Mouse (Mus musculus) left cerebral cortex, adult 11 months (tissue): ENCODE results near the gene Mymx.
A peak's percentile ranks its signal among the peaks of the same experiment; 100 is the strongest.

ENCODE experiments used
- DNase-seq: peaks from one replicate; pipeline ENCODE4 v3.0.0; 2022; ENCODE audit warnings: low spot score

Mymx gene

DNA sequence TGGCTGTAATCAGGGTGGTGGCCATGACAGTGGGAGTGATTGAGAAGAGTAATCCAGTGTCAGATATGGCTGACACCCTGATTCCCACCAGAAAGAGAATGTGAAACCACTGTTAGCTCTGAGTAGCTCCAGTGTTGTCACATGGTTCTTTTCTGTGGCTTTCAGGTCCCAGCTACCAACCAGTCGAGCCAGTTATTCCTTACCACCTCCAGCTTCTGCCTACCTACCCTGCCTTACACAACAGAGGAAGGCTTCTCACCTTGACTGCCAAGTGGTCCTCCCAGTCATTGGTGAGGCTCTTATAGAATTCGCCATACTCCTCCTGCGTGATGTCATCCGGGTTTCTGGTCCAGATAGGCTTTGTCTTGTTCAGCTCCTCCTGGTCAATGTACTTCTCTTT lies 31.9 kb downstream of the Mymx start:
- DNase-seq = no peak

DNA sequence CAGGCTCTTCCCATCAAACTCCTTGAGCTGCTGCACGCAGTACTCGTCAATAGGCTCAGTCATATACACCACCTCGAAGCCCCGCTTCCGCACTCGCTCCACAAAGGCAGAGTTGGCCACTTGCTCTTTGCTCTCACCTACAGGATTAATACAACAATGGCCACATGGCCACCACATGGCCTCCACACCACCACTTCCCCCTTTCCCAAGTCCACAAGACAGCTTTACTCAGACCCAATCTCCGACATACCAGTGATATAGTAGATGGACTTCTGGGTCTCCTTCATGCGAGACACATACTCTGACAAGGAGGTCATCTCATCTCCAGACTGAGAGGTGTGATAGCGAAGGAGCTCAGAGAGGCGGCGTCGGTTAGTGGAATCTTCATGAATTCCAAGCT lies 32.9 kb downstream of the Mymx start:
- DNase-seq = no peak

DNA sequence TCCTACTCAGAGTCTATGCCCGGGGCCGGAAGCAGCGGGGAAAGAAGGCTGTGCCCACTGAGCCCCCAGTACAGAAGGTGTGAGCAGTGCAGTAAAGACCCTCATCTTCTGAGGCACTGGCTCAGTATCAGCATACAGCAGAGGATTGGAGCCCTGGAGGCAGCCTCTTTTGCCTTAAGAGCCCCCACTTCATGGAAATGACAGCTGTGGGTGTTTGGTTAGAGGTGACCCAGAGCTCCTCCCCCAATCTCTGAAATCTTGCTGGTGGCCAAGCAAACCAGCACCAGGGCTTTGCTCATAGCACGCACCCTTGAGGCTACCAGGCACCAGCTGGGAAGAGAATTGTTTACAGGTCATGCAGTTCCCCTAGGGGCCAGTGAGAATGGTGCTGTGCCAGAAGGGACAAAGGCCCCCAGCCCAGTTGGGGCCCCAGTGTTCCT lies 34.7 kb downstream of the Mymx start:
- no peak for DNase-seq

DNA sequence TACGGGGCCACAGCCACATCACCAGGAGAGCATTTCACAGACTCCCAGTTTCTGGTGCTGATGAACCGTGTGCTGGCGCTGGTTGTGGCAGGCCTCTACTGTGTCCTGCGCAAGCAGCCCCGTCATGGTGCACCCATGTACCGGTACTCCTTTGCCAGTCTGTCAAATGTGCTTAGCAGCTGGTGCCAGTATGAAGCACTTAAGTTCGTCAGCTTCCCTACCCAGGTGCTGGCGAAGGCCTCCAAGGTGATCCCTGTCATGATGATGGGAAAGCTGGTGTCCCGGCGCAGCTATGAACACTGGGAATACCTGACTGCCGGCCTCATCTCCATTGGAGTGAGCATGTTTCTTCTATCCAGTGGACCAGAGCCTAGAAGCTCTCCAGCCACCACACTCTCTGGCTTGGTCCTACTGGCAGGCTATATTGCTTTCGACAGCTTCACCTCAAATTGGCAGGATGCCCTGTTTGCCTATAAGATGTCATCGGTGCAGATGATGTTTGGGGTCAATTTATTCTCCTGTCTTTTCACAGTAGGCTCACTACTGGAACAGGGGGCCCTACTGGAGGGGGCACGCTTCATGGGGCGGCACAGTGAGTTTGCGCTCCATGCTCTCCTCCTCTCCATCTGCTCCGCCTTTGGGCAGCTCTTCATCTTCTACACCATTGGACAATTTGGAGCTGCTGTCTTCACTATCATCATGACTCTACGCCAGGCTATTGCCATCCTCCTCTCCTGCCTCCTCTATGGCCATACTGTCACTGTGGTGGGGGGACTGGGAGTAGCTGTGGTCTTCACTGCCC lies 35.3 kb downstream of the Mymx start:
- no peak for DNase-seq

DNA sequence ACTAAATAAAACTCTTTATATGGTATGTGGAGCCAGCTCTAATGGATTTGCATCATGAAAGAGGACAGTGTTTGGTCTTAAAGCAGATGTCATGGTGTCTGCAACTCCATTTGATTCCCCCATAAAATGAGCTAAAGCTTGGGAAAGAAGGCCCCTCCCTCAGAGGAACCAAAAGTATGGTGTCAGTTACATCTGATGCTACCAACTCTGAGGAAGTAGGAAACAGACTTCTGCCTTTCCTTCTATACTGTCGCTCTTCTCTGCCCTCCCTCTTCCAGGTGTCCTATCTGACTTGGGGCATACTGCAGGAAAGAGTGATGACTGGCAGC lies 35.9 kb downstream of the Mymx start:
- no peak for DNase-seq

DNA sequence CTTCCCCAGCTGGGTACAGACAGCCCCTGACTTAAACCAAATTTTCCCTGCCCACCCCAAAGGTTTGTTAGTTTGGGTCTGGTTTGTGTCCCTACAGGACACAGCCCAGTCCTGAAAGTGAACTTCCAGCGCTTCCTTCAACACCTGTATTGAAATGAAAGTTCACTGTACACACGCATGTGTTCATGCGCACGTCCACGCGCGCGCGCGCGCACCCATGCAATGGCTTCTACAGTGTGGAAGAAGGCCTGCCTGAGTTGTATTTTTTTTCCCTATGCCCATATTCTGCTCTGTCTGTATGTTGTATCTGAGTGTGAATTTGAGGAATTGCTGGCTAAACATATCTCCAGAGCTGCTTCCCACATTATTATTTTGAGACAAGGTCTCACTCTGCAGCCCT lies 36.8 kb downstream of the Mymx start:
- DNase-seq = no peak

DNA sequence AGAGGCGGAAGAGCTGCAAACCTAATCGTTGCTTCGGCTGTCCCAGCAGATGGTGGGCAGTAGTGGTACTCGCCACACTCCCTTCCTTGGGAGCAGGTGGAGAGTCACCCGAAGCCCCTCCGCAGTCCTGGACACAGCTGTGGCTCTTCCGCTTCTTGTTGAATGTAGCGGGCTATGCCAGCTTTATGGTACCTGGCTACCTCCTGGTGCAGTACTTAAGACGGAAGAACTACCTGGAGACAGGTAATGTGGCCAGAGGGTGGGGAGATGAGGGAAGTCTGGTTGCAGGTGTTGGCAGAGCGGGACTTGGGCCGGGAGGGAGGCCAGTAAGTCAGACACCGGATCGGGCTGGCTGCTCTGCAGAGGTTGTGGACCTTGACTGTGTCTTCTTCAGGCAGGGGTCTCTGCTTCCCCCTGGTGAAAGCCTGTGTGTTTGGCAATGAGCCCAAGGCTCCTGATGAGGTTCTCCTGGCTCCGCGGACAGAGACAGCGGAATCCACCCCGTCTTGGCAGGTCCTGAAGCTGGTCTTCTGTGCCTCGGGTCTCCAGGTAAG lies 37.3 kb downstream of the Mymx start:
- no peak for DNase-seq

DNA sequence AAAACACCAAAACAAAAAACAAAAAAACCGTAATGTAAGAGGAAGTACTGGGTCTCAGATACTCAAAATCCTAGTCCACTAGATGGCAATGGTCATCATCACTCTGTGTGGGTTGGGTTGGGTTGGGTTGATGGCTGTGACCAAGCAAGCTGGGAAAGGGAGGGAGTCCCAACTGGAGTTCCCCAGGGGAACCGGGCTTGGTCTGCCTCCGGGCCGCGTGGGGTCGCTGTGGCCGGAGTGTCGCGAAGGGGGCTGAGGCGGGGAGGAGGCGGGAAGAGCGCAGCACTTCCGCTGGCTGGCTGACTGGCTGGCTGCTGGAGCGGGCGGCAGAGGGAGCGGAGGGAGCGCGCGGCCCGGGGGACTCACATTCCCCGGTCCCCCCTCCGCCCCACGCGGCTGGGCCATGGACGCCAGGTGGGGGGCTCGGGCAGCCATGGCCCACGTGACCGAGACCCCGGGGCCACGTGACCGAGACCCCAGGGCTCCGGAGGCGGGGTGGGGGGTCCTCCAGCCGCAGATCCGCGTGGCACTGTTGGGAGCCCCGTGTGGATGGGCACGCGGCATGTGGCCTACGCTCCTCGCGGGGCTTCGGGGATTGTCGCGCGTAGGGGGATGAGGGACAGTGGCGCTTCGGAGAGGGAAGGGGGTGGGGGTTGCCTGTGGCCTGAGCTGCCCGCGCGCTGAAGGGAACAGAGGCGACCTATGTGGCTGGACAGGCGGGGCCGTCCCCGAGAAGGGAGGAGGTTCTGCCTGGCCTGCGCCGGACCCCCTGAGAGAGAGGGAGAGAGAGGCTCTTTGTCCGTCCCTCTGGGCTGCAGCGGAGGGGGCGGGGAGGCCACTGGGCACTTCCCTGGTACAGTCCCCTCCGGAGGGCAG lies 38.0 kb downstream of the Mymx start, which contains the start of gene Slc35b2:
TSS of gene Slc35b2 (plus strand) at position 220 of the 876 bp plus-strand sequence.
- DNase-seq = peak; percentile 81

DNA sequence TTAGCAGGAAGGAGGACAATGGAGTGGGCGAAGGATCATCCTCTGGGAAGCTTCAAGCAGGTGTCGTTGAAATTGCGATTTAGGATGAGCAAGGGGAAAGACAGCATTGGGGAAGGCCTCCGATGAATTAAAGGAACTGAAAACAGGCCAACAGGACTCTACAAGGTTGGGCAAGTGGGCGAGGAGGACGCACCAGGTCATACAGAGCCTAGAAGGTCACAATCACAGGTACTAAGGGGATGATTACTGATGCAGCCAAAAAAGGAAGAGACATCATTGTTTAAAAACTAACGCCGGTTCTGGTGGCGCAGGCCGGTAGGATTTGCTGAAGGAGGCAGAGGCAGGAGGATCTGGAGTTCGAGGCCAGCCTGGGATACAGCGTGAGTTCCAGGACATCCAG lies 38.7 kb downstream of the Mymx start:
- DNase-seq = no peak

DNA sequence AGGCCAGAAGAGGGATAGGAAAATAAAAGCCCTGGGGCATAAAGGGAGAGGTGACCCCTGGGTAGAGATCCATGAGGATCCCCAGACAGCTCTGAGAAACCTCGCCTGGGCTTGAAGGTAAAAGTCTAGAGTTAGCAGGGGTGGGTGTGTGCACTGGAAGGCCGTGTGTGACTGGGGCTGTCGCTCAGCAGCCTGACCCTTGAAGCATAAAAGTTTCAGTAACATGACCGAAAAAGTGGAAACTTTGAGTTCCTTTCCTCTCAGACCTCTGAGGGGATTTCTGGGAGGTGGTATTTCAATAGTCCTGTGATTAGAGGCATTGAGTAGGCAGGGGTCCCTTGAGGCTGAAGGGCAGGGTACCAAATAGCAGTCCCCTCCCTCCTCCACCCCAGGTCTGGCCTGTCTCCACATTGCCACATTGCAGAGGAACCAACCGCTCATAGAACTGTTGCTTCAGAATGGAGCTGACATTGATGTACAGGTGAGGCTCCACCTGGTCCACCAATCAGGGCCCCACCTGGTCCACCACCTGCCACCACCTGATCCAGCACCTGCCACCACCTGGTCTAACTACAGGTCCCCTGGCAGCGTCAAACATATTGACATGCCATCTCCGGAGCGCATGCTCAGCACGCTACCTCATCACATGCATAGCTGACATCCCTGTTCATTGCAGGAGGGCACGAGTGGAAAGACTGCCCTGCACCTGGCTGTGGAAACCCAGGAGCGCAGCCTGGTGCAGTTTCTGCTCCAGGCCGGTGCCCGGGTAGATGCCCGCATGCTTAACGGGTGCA lies 42.0 kb downstream of the Mymx start:
- no peak for DNase-seq

DNA sequence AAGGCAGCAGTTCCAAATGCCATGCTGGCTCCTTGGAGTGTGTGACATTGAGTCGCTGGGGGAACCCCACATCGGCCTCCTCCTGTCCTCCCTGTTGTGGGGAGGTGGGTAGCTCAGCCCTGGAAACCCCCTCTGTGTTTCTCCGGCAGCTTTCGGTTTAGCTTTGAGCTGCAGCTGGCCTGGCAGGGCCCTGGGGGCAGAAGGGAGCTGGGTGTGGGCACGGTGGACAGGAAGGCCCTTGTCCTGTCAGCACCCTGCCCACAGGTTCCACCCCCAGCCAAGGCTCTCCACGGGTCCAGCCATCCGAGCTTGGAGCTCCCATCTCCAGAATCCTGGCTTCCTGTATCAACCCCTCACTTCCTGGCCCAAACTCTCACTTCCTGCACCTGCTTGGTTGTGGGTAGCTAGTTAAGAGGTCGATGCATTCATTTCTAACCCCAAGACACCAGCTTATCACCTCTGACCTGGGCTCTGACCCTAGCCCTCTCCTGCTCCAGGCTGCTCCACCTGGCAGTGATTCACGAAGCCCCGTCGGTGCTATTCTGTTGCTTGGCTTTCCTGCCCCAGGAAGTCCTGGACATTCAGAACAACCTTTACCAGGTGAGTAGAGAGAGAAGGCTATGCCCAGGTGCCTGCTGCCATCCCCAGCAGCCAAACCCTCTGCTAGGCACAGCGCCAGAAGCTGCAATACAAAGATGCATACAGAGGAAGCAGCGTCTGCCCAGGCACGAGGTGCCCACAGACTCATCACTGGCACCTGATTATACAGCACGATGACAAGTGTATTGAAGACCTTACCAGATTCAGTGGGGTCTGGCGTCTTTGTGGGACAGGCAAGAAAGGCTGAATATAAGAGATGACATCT lies 43.7 kb downstream of the Mymx start:
- DNase-seq = no peak

DNA sequence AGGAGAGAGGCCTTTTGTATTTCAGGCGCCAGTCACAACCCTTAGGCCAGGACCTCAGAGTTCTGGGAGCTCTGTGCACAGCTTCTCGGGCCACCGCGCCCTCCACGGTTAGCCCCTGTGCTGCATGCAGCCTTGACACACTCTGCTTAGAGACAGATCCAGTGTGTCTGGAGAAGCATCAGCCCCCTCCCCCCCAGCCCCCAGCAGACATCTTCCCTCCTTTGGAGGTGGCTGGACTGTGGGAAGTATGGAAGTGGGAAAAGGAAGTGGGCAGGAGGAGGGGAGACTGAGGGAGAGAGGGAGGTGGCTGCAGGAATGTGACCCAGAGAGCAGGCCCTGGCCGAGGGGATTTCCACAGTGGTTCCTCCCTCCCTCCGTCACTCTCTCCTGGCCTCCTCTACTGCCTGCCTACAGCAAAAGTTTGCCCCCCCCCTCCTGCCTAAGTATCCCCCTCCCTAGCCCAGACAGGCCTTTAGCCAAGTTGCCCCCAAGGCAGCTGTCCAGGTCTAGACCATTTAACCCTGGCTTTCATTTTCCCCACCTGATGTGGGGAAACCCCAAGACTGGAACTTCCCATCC lies 44.6 kb downstream of the Mymx start:
- no peak for DNase-seq

DNA sequence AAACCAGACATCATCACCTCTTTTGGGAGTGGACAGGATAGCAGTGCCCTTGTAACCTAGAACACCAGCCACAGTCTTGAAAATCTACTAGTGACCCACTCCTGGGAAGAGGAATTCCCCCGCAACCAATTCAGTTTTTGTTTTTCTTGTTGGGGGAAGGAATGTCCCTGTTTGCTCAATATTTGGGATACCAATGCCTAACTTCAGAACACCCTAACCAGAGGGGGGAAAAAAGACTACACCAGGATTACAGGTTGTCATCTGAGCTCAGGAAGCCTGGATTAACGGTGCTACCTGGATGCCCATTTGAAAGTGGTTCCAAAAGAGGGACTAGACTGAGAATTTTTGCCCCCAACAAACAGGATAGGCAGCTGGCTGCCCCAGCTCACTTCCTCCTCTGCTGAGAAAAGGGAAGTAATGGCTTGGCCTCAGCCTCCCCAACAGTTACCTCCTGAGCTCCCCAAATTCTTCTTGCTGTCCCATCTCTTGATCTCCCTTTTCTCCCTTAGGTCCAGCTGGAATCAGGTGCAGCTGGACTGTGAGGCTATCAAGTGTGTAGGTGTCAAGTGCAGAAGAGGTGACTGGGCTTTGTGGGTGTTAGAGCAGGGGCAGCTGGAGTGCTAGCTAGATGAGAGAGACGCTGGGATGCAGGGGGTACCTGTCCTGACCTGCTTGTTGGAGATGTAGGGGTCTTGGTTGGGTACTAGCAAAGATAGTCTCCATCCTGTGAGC lies 45.2 kb downstream of the Mymx start:
- no peak for DNase-seq

DNA sequence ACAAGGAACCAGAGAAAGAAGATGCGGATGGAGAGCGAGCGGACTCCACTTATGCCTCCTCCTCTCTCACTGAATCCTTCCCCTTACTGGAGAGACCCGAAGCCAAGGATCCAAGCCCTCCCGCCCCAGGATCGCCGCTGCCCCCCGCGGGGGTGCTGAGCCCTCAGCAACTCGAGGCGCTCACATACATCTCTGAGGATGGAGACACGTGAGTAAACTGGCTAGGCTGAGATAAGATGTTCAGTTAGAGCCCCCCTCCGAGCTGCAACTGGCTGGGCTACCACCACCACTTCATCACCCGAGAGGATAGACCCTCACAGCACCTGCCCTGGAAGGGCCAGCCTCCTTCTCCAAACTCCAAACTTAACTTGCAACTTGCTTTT lies 45.8 kb downstream of the Mymx start:
- DNase-seq = no peak

DNA sequence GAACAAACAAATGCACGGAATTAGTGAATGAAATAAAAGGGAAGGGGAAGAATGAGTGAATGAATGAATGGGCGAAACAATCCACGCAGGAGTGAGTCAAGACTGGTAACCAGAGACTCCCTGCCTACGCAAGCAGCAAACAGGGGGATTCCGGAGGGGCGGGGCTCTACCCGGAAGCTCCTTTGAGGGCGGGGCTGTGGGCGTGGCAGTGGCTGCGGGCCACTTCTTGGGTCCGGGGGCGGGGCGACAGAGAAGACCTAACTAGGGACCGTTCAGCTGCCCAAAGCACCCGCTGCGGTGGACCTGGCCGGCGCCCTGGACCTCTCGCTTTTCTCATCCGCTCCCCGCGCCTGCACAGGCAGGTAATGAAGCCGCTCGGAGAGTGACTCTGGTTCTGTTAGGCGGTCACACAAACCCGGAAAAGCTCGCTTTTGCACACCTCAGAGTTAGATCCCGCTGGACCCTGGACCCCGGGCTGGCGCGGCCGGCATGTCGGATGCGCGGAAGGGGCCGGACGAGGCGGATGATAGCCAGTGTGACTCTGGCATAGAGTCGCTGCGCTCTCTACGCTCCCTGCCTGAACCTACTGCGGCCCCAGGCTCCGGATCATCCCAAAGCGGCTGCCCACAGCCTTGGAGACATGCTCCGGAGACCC lies 46.3 kb downstream of the Mymx start, which contains the start of gene Nfkbie:
TSS of gene Nfkbie (plus strand) at position 252 of the 655 bp plus-strand sequence.
- DNase-seq = peak; percentile 82

DNA sequence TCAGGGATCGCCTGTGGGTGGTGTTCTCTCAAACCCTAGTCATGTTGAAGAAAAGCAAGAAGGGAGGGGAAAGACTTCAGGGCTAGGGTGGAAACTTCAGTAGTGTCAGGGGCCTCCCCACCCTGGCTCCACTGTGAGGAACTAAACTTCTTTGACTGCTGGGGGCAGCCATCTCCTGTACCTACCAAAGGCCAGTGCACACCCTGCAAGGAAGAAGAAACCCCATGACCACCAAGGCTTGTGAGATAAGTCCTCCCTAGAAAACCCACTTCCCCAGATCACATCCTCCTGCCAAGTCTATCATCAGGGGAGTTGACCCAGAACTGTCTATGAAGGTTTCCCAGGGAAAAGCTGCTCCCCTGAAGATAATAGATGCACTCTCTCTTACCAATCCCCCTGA lies 47.5 kb downstream of the Mymx start:
- DNase-seq = no peak

DNA sequence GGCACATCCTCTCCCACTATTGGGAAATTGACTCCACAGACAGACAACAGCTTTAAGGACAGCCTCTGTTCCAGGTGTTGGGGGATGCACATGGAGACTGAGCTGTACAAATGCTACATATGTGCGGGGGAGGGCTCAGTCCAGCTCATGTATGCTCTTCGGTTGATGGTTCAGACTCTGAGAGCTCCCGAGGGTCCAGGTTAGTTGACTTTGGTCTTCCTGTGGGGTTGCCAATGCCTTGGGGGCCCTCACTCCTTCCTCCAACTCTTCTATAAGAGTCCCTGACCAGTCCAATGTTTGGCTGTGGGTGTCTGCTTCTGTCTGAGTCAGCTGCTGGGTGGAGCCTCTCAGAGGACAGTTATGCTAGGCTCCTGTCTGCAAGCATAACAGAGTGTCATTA lies 48.8 kb downstream of the Mymx start:
- no peak for DNase-seq

DNA sequence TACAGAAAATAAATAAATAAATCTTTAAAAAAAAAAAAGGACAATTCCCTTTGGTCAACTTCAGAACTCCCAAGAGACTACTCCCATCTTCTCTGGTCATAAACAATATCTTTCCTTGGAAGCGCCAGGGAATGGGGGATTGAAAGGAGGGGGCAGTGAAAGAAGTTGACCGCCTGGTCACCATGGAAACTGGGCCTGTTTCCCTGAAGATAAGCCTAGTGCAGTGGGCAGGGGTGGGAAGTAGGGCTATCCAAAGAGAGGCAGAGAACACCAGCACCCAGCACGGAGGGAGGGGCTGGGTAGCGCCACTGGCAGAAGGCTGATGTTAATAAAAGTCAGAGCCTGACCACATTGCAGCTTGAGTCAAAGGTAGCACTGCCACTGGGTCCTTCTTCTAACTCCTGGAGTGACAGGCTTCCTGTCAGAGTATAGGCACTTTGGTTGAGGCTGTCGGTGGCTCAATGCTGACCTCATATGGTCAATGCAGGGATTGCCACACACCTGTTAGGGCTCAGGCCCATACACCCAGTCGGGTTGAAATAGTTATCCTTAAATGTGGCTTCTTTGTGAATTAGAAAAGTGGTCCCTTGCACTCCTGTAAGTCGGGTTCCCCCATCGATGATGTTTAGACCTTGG lies 50.0 kb downstream of the Mymx start:
- peak; percentile 71 for DNase-seq

DNA sequence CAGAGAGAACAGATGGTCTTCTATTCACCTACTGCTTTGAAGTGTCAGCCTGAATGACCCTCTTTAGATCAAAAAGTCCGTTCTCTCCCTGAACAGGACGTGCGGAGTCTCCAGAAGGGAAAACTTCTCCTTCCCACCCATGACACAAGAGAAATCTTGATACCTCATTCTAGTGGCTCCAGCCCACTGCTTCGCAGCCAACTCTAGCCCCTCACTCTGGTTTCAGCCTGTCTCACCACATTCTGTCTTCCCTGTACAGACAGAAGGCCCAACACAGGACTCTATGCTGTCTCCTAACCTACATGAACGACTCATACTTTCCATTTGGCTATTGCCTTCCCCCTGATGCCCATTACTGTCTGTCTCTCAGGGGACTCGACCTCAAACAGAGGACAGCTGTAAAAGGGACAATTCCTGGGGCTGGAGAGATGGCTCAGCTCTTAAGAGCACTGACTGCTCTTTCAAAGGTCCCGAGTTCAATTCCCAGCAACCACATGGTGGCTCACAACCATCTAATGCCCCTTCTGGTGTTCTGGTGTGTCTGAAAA lies 50.6 kb downstream of the Mymx start:
- no peak for DNase-seq
